Mouse (Mus musculus): ENCODE measurements around the gene Krt19. TPM values are rescaled to one million over a fixed set of nuclear protein-coding genes. Genes with fewer than 3 reads are reported as not detected.
A peak's percentile ranks its signal among the peaks of the same experiment; 100 is the strongest.

Krt19 gene
- total and polyA plus RNA-seq, 2 experiments from 2014 or later, result 20.6 to 52.2 TPM

DNA sequence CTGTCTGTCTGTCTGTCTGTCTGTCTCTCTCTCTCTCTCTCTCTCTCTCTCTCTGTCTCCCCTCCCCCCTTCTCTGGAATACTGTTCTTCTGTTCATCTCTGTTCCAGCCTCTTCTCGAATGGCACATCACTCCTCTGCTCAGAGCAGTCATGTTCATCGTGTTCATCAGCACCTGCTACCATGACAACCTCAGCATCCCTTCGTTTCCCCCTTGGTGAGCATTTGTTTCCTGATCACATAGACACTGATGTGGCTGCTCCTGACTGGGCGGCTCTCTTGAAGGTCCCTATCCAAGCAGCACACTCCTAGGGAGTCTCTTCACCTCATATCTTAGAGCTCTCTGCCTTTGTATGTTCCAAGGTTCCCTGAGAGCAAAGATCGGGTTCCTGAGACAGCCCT is 29.8 kb upstream of the Krt19 start:
- WGBS, result 69% methylated on average over 5 of the region's 5 CpGs
- Histone ChIP-seq H3K9me3 (replicated peaks; ENCODE audit: control insufficient read depth, low read length) (no peaks in the 10 kb centered on the region), H3K9ac (replicated peaks; ENCODE audit: low read depth, low read length) (no peak overlapping the region), H3K4me1 (ENCODE audit: control insufficient read depth, insufficient read depth) (no peaks in the 10 kb centered on the region), H3K4me3 (ENCODE audit: low read depth, low read length) (no peak overlapping the region), H3K27me3 (ENCODE audit: control insufficient read depth, insufficient read depth, low read length) (no peaks in the 10 kb centered on the region), H3K36me3 (replicated peaks; ENCODE audit: control insufficient read depth, insufficient read depth, low read length) (no peaks in the 10 kb centered on the region), H3K27ac (ENCODE audit: low read depth) (no peak overlapping the region), H3K4me2 (ENCODE audit: low read depth, low read length) (no peak overlapping the region)
- DNase-seq (ENCODE audit: low spot score) (no peak), ATAC-seq (ENCODE audit: insufficient read depth, low read depth) (no peak)
- TF ChIP-seq EP300 (IDR thresholded peaks at IDR 0.05; ENCODE audit: low read depth) (no peak), CTCF (IDR thresholded peaks at IDR 0.05; ENCODE audit: low read depth) (no peak)

DNA sequence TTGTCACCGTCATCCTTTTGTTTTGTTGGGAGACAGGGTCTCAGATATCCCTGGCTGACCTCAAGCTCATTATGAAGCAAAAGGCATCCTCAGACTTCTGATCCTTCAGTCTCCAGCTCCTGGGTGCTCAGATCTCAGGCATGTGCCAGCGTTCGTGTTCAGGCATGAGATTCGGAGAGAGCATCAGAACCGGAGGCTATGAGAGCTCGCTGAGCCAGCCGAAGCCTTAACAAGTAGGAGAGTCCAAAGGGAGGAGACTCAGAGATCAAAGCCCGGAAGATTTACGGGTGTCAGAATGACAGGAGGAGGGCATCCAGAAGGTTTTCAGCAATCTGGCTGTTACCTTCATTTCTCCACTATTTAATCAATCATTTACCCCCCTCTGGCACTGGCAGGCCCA is 28.3 kb upstream of the Krt19 start:
- Histone ChIP-seq H3K27me3 (ENCODE audit: control insufficient read depth, insufficient read depth, low read length) (no peaks in the 10 kb centered on the region), H3K4me2 (ENCODE audit: low read depth, low read length) (no peak overlapping the region), H3K4me3 (ENCODE audit: low read depth, low read length) (no peak overlapping the region), H3K9me3 (replicated peaks; ENCODE audit: control insufficient read depth, low read length) (no peaks in the 10 kb centered on the region), H3K9ac (replicated peaks; ENCODE audit: low read depth, low read length) (no peak overlapping the region), H3K36me3 (replicated peaks; ENCODE audit: control insufficient read depth, insufficient read depth, low read length) (no peaks in the 10 kb centered on the region), H3K4me1 (ENCODE audit: control insufficient read depth, insufficient read depth) (no peaks in the 10 kb centered on the region), H3K27ac (ENCODE audit: low read depth) (no peak overlapping the region)
- 69% methylated on average over 9 of the region's 9 CpGs for WGBS
- TF ChIP-seq CTCF (IDR thresholded peaks at IDR 0.05; ENCODE audit: low read depth), result no peak
- no peak for DNase-seq (ENCODE audit: low spot score)
- no peak for ATAC-seq (ENCODE audit: insufficient read depth, low read depth)

DNA sequence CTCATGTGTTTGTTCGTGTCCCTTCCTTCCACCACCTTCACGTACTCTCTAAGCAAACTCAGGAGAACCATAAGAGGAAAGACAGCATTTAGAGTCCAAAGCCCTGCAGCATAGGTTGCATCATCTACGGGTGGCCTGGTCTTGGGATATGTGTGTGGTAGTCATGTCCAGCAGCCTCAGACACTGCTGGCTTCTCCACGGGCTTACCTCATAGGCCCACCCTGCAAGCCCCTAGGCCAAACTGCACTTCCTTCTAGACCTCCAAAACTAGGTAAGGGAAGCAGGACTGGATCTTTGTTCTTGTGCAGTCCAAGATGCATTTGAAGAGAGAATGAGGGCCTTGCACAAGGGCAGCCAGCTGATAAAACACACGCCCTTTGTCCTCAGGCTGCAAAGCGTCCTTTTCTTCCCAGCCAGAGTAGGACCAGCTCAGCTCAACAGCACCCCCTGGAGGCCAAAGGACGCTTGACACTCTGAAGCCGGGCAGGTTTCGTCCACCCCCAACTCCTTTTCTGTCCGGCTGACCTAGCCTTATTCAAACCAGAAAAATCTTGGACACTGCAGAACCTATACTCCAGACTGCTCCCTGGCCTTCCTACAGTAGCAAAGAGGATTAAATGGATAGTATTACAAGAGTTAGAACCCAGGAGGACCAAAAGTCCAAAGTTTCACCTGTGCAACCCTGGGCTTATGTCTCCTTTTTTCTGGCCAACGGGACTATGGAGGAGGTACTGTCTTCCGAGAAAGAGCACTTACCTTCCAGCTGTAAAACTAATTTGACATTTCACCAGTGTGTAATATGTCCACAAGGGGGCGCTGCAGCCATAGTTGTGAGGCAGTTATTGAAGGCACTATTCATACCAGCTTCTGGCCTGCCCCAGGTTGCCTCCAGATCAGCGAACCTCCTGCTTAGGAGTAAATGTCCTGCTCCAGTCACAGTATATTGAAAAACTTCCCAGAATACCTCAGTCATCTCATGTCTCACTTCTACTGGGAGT is 20.6 kb upstream of the Krt19 start:
- H3K4me1 ChIP-seq (ENCODE audit: control insufficient read depth, insufficient read depth), result no peaks in the 10 kb centered on the region
- H3K27ac ChIP-seq (ENCODE audit: low read depth), result peak overlapping the region; percentile 57; the same call in 1 of the 2 replicates
- H3K36me3 ChIP-seq (replicated peaks; ENCODE audit: control insufficient read depth, insufficient read depth, low read length), result no peaks in the 10 kb centered on the region
- H3K27me3 ChIP-seq (ENCODE audit: control insufficient read depth, insufficient read depth, low read length), result no peaks in the 10 kb centered on the region
- ATAC-seq (ENCODE audit: insufficient read depth, low read depth), result peak; percentile 71
- H3K9me3 ChIP-seq (replicated peaks; ENCODE audit: control insufficient read depth, low read length), result no peaks in the 10 kb centered on the region
- H3K9ac ChIP-seq (replicated peaks; ENCODE audit: low read depth, low read length), result no peak overlapping the region
- H3K4me3 ChIP-seq (ENCODE audit: low read depth, low read length), result no peak overlapping the region
- 27% methylated on average over 14 of the region's 14 CpGs for WGBS
- peak overlapping the region; percentile 27; the same call in 1 of the 2 replicates for H3K4me2 ChIP-seq (ENCODE audit: low read depth, low read length)
- no peak for TF ChIP-seq EP300 (IDR thresholded peaks at IDR 0.05; ENCODE audit: low read depth)
- TF ChIP-seq CTCF (IDR thresholded peaks at IDR 0.05; ENCODE audit: low read depth), result peak; percentile 91
- peak; percentile 30 for DNase-seq (ENCODE audit: low spot score)

DNA sequence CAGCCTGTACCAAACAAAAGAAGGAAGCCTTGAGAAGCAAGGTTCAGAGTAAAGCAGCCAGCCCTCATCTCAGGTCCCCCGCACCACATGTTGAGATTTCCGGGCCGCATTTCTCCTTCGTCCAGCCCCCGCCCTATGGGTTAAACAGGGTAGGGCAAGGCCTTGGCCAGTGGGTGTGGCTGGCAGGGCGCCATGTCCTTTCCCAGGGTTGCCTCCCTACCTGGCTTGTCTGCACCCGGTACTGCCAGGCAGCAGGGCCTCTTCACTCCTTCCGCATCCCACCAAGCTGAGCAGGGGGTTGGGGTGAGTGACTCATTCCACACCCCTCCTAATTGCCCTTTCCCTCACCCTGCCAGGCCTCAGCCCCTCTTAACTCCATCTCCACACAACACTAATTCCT is 19.6 kb upstream of the Krt19 start:
- ATAC-seq (ENCODE audit: insufficient read depth, low read depth), result peak; percentile 63
- no peaks in the 10 kb centered on the region for H3K36me3 ChIP-seq (replicated peaks; ENCODE audit: control insufficient read depth, insufficient read depth, low read length)
- 59% methylated on average over 8 of the region's 8 CpGs for WGBS
- no peak overlapping the region for H3K4me3 ChIP-seq (ENCODE audit: low read depth, low read length)
- H3K4me1 ChIP-seq (ENCODE audit: control insufficient read depth, insufficient read depth), result no peaks in the 10 kb centered on the region
- H3K4me2 ChIP-seq (ENCODE audit: low read depth, low read length), result no peak overlapping the region
- H3K9ac ChIP-seq (replicated peaks; ENCODE audit: low read depth, low read length), result no peak overlapping the region
- DNase-seq (ENCODE audit: low spot score), result peak; percentile 13
- no peaks in the 10 kb centered on the region for H3K27me3 ChIP-seq (ENCODE audit: control insufficient read depth, insufficient read depth, low read length)
- peak; percentile 53; the same call in 1 of the 2 replicates for TF ChIP-seq EP300 (IDR thresholded peaks at IDR 0.05; ENCODE audit: low read depth)
- TF ChIP-seq CTCF (IDR thresholded peaks at IDR 0.05; ENCODE audit: low read depth), result no peak
- peak overlapping the region; percentile 57; the same call in 1 of the 2 replicates for H3K27ac ChIP-seq (ENCODE audit: low read depth)
- no peaks in the 10 kb centered on the region for H3K9me3 ChIP-seq (replicated peaks; ENCODE audit: control insufficient read depth, low read length)

DNA sequence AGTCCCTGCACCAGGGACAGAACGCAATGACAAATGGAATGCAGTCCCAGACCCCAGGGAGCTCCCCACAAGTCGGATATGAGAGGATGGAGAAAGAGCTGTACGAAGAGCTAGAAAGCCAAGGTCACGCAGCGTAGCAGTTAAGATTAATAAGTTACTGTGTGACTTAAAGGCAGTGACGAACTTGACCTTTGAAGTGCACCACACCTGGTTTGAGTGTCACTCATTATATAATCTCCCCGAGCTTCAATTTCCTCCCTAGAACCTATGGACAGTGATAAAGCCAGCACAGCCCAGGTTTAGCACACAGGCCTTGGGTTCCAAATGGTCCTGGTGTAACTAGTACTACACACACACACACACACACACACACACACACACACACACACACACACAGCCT is 15.9 kb upstream of the Krt19 start:
- H3K9me3 ChIP-seq (replicated peaks; ENCODE audit: control insufficient read depth, low read length), result no peaks in the 10 kb centered on the region
- WGBS, result 53% methylated on average over 7 of the region's 7 CpGs
- H3K4me2 ChIP-seq (ENCODE audit: low read depth, low read length), result no peak overlapping the region
- H3K27ac ChIP-seq (ENCODE audit: low read depth), result no peak overlapping the region
- no peak for ATAC-seq (ENCODE audit: insufficient read depth, low read depth)
- H3K4me3 ChIP-seq (ENCODE audit: low read depth, low read length), result no peak overlapping the region
- H3K9ac ChIP-seq (replicated peaks; ENCODE audit: low read depth, low read length), result no peak overlapping the region
- TF ChIP-seq EP300 (IDR thresholded peaks at IDR 0.05; ENCODE audit: low read depth) (no peak), CTCF (IDR thresholded peaks at IDR 0.05; ENCODE audit: low read depth) (no peak)
- H3K27me3 ChIP-seq (ENCODE audit: control insufficient read depth, insufficient read depth, low read length), result no peaks in the 10 kb centered on the region
- H3K36me3 ChIP-seq (replicated peaks; ENCODE audit: control insufficient read depth, insufficient read depth, low read length), result no peaks in the 10 kb centered on the region
- no peaks in the 10 kb centered on the region for H3K4me1 ChIP-seq (ENCODE audit: control insufficient read depth, insufficient read depth)
- no peak for DNase-seq (ENCODE audit: low spot score)

Data from heart, postnatal 0 days (tissue).